Mouse (Mus musculus) ES-E14 (cell line): Measurements from ENCODE around the gene Rhoc. TPM values are rescaled to one million over a fixed set of nuclear protein-coding genes. Genes with fewer than 3 reads are reported as not detected.

Source experiments
- DNase-seq: peaks from one replicate; pipeline ENCODE4 v3.0.0-alpha.2; 2013; ENCODE audit warnings: low read depth, low spot score
- H3K27ac ChIP-seq: 2 replicates; pipeline ENCODE4 v1.5.1; 2012; ENCODE audit warnings: low read depth, mild to moderate bottlenecking, low read length, moderate library complexity, mixed read lengths; ENCODE audit not compliant: poor library complexity, insufficient read depth, severe bottlenecking
- H3K36me3 ChIP-seq: 2 replicates; pipeline ENCODE4 v1.6.1; 2012; ENCODE audit warnings: mild to moderate bottlenecking, low read length, moderate library complexity, mixed read lengths; ENCODE audit not compliant: control insufficient read depth, poor library complexity, insufficient read depth, severe bottlenecking
- H3K4me1 ChIP-seq, 2 experiments: fragments of 150-350 bp in 1 of 2; sonication (generic) in 1 of 2; 2 replicates each; pipeline ENCODE4 v1.6.1; 2012; ENCODE audit warnings: low read length in 2 of 2, mild to moderate bottlenecking in 1 of 2, mixed read lengths in 1 of 2; ENCODE audit not compliant: control insufficient read depth in 2 of 2, insufficient read depth in 2 of 2, poor library complexity in 1 of 2
- H3K4me3 ChIP-seq, 2 experiments: fragments of 150-350 bp in 1 of 2; sonication (generic) in 1 of 2; 2 replicates each; pipeline ENCODE4 v1.5.1; 2012; ENCODE audit warnings: low read length in 2 of 2, low read depth in 1 of 2, mild to moderate bottlenecking in 1 of 2, mixed read lengths in 1 of 2; ENCODE audit not compliant: insufficient read depth in 1 of 2, poor library complexity in 1 of 2, severe bottlenecking in 1 of 2
- H3K9ac ChIP-seq: 2 replicates; pipeline ENCODE4 v1.6.1; 2012; ENCODE audit warnings: low read depth, mild to moderate bottlenecking, low read length, mixed read lengths; ENCODE audit not compliant: poor library complexity, insufficient read depth, severe bottlenecking
- H3K9me3 ChIP-seq: fragments of 150-350 bp; sonication (generic); 2 replicates; pipeline ENCODE4 v1.6.1; 2012; ENCODE audit warnings: low read depth, mild to moderate bottlenecking, low read length; ENCODE audit not compliant: control insufficient read depth, insufficient read depth
- CHD2 ChIP-seq: IDR thresholded peaks from 2 replicates; pipeline ENCODE4 v1.6.1; 2014; ENCODE audit warnings: mild to moderate bottlenecking, low read depth, low read length, inconsistent platforms
- HCFC1 ChIP-seq: IDR thresholded peaks from 2 replicates; pipeline ENCODE4 v1.6.1; 2012; ENCODE audit warnings: low read length, inconsistent platforms, borderline replicate concordance; ENCODE audit not compliant: insufficient read depth
- MAFK ChIP-seq: IDR thresholded peaks from 2 replicates; pipeline ENCODE4 v1.6.1; 2014; ENCODE audit warnings: mild to moderate bottlenecking, low read depth, low read length, inconsistent platforms; ENCODE audit not compliant: insufficient read depth
- ZC3H11A ChIP-seq: IDR thresholded peaks from 2 replicates; pipeline ENCODE4 v1.6.1; 2012; ENCODE audit warnings: low read depth, mild to moderate bottlenecking, inconsistent platforms, low read length, borderline replicate concordance
- ZNF384 ChIP-seq: IDR thresholded peaks from 2 replicates; pipeline ENCODE4 v1.6.1; 2012; ENCODE audit warnings: low read depth, low read length, inconsistent platforms
- in situ Hi-C, 2 experiments: fragments of 600-800 bp; cut with MboI; formaldehyde crosslinking; loops; one replicate each; pipeline ENCODE4 v1.15.1; 2025; ENCODE audit warnings: low sequenced_read_pairs in 2 of 2, inconsistent platforms in 1 of 2; ENCODE audit not compliant: unreplicated experiment in 2 of 2
- total RNA-seq: library from RNA; depleted of rRNA; stranded (reverse); fragments of 300-350 nt; gene quantifications from 2 replicates; pipeline ENCODE4 v1.2.3, GENCODE M21; 2012

Gene Rhoc
- total RNA-seq, 1 experiment = 99.9 TPM

- DNase-seq = peak; percentile 89
- in situ Hi-C loops = no loop called here
- Histone ChIP-seq H3K27ac (peak within 1 kb of the TSS; percentile 76), H3K9me3 (no peaks in the 10 kb centered on the region), H3K4me1 (peaks cover 16 to 17% of the 10 kb centered on the region in 2 experiments; a peak in 3 of 4 replicates), H3K4me3 (peak within 1 kb of the TSS; percentile 77 to 91), H3K9ac (peak within 1 kb of the TSS; percentile 72), H3K36me3 (no peaks in the 10 kb centered on the region)
- TF ChIP-seq CHD2 (no peak), HCFC1 (no peak), ZNF384 (no peak), ZC3H11A (no peak)
Observed at GRCm38 (mm10) chr3:104817991-104818748, 30.0 kb downstream of the Rhoc start, which contains the start of gene Mov10. Mov10 (minus strand) TSS chr3:104818563.

GRCm38 (mm10) chr3:104818749-104819134 is 30.6 kb downstream of the Rhoc start:
- DNase-seq = no peak
- in situ Hi-C loops = no loop called here
- no peaks in the 10 kb centered on the region for H3K36me3 ChIP-seq
- peak overlapping the region; percentile 72; the same call in 1 of the 2 replicates for H3K9ac ChIP-seq
- H3K9me3 ChIP-seq = no peaks in the 10 kb centered on the region
- H3K4me1 ChIP-seq = peaks cover 16 to 17% of the 10 kb centered on the region in 2 experiments; a peak in 3 of 4 replicates
- TF ChIP-seq ZC3H11A (no peak), HCFC1 (no peak), MAFK (no peak), CHD2 (no peak)
- peak overlapping the region; percentile 76; the same call in 1 of the 2 replicates for H3K27ac ChIP-seq
- peak overlapping the region; percentile 77 to 91 for H3K4me3 ChIP-seq

- Histone ChIP-seq H3K36me3 (peaks cover 2% of the 10 kb centered on the region; the same call in 1 of the 2 replicates), H3K9ac (no peak overlapping the region), H3K4me3 (no peak overlapping the region), H3K27ac (no peak overlapping the region; the same call in 1 of the 2 replicates), H3K4me1 (peaks cover 11 to 13% of the 10 kb centered on the region in 2 experiments; a peak in 3 of 4 replicates), H3K9me3 (no peaks in the 10 kb centered on the region)
- no peak for DNase-seq
- TF ChIP-seq ZNF384 = no peak
- TF ChIP-seq CHD2 = no peak
- no peak for TF ChIP-seq HCFC1
- TF ChIP-seq ZC3H11A = no peak
- no peak for TF ChIP-seq MAFK
- in situ Hi-C loops = no loop called here
Observed at GRCm38 (mm10) chr3:104820426-104820825, 32.3 kb downstream of the Rhoc start.

DNA sequence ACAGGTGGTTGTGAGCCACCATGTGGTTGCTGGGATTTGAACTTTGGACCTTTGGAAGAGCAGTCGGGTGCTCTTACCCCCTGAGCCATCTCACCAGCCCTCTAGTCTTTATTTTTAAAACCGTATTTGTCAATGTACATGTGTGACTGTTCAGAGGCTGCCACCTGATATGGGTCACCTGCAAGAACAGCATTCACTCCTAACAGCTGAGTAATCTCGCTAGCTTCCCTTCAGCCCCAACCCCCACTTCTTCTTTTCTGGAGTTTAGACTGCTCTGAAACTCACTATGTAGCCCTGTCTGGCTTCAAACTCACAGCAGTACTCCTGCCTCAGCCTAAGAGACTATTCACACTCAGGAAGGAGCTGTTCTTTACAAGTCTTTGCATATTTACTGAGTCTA is 34.2 kb downstream of the Rhoc start:
- in situ Hi-C loops = no loop called here
- Histone ChIP-seq H3K4me3 (no peak overlapping the region), H3K9ac (no peak overlapping the region), H3K9me3 (no peaks in the 10 kb centered on the region), H3K27ac (no peak overlapping the region), H3K36me3 (peaks cover 2% of the 10 kb centered on the region; the same call in 1 of the 2 replicates), H3K4me1 (peaks cover 4 to 5% of the 10 kb centered on the region in 2 experiments; a peak in 3 of 4 replicates)
- TF ChIP-seq MAFK (no peak), HCFC1 (no peak), CHD2 (no peak), ZC3H11A (no peak), ZNF384 (no peak)
- no peak for DNase-seq

DNA sequence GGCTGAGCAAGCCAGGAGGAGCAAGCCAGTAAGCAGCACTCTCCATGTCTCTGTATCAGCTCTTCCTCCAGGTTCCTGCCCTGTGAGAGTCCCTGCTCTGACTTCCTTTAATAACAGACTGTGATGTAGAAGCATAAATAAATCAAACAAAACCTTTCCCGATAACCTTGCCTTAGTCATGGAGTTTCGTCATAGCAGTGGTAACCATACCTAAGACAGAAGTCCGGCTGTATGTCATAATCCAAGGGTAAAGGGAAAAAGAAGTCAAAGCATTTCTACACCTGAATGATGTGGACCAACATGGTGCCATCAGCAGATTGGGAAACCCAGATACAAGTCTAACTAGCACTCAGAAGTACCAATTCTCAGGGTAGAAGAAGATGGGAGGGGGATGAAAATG is 47.6 kb downstream of the Rhoc start:
- no peaks in the 10 kb centered on the region for H3K9me3 ChIP-seq
- in situ Hi-C loops = no loop called here
- DNase-seq = no peak
- no peaks in the 10 kb centered on the region for H3K4me1 ChIP-seq
- TF ChIP-seq CHD2 (no peak), ZC3H11A (no peak), ZNF384 (no peak), MAFK (no peak), HCFC1 (no peak)
- no peak overlapping the region for H3K9ac ChIP-seq
- peaks cover 11% of the 10 kb centered on the region for H3K36me3 ChIP-seq
- no peak overlapping the region for H3K27ac ChIP-seq
- H3K4me3 ChIP-seq = no peak overlapping the region
